Mouse (Mus musculus) kidney, postnatal 0 days (tissue): Measurements from ENCODE around the gene Ap1g2. TPM values are rescaled to one million over a fixed set of nuclear protein-coding genes. Genes with fewer than 3 reads are reported as not detected.

Experiments used
- ATAC-seq: fragments of 200-750 bp; cut with Nextera tagmentation; replicated peaks from 2 replicates; pipeline ENCODE4 v1.8.0; 2017; ENCODE audit warnings: low read depth, moderate number of reproducible peaks, moderate TSS enrichment, moderate library complexity; ENCODE audit not compliant: low FRiP score
- DNase-seq: peaks from one replicate; pipeline ENCODE4 v3.0.0-alpha.2; 2016; ENCODE audit warnings: low spot score
- H3K27ac ChIP-seq: fragments of 300-500 bp; sonication (generic); 2 replicates; pipeline ENCODE4 v1.5.1; 2014; ENCODE audit warnings: mild to moderate bottlenecking
- H3K27me3 ChIP-seq: fragments of 300-500 bp; sonication (generic); 2 replicates; pipeline ENCODE4 v1.6.1; 2014; ENCODE audit warnings: low read length, mixed read lengths; ENCODE audit not compliant: insufficient read depth
- H3K36me3 ChIP-seq: fragments of 300-500 bp; sonication (generic); 2 replicates; pipeline ENCODE4 v1.6.1; 2014; ENCODE audit warnings: low read length, mixed read lengths; ENCODE audit not compliant: insufficient read depth
- H3K4me1 ChIP-seq: fragments of 300-500 bp; sonication (generic); replicated peaks from 2 replicates; pipeline ENCODE4 v1.6.1; 2014; ENCODE audit warnings: antibody characterized with exemption, low read length, mixed read lengths; ENCODE audit not compliant: insufficient read depth
- H3K4me2 ChIP-seq: fragments of 300-500 bp; sonication (generic); 2 replicates; pipeline ENCODE4 v1.6.1; 2014; ENCODE audit warnings: mild to moderate bottlenecking, low read length, moderate library complexity, mixed read lengths
- H3K4me3 ChIP-seq: fragments of 300-500 bp; sonication (generic); replicated peaks from 2 replicates; pipeline ENCODE4 v1.5.1; 2014; ENCODE audit warnings: low read depth, low read length
- H3K9ac ChIP-seq: fragments of 300-500 bp; sonication (generic); 2 replicates; pipeline ENCODE4 v1.6.1; 2014; ENCODE audit warnings: low read depth, low read length
- H3K9me3 ChIP-seq: fragments of 300-500 bp; sonication (generic); replicated peaks from 2 replicates; pipeline ENCODE4 v1.6.1; 2016; ENCODE audit warnings: low read length, inconsistent platforms, mixed read lengths
- CTCF ChIP-seq: IDR thresholded peaks from 2 replicates; pipeline ENCODE4 v1.5.1; 2016; ENCODE audit warnings: antibody characterized with exemption, low read depth, mild to moderate bottlenecking, moderate library complexity
- WGBS: fragments of 180-500 bp; shearing (Covaris S2); extraction: QIAGEN DNeasy Blood & Tissue Kit; methylation state at CpG from one replicate; pipeline ENCODE4 v1.1.7; 2014; 5-methylcytosine and 5-hydroxymethylcytosine counted together
- polyA plus RNA-seq: library from polyadenylated mRNA; unstranded; fragments of >200 nt; fragmentation: Nextera tagmentation; extraction: Ambion mirVana; gene quantifications from 2 replicates; pipeline ENCODE4 v1.2.1, GENCODE M21; 2015

Gene Ap1g2
- polyA plus RNA-seq, 1 experiment from 2014 or later: 15.8 TPM

DNA sequence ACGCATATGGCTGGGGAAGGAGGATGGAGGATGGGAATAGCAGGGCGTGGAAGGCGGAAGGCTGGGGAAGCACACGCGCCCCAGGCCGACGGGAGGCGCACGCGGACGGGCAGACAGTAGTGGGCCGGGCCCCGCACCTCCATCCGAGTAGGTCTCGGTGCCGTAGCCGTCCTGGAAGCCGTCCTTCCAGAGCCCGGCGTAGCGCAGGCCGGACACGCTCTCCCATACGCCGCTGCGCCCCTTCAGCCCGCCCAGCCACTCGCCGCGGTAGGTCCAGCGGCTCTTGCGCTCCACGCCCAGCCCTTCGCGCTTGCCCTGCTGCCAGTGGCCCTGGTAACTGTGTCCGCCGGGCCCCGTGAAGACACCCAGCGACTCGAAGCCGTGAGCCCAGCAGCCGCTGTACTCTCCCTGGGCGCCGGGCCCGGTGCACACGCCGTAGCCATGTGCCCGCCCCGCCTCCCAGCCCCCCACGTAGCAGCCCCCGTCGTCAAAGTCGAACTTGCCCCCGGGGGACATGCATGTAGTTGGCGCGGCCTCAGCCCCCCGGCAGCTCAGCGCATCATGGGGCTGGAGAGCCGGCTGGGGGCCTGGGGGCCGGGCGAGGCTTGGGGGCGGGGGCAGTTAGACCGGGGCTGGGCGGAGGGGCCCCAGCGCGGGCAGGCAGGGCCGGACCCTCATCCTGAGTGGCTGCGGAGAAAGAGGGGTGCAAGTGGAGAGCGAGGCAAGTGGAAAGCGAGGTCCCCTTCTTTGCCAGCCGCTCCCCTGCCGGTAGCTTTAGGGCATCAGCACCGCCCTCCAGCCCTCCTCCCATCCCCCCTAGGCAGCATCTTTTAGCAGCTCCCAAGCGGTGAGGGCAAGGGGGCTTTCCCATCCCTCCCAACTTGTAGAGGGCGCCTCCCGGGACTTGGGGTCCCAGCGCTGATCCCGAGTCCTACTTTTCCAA lies 8.6 kb upstream of the Ap1g2 start:
- Histone ChIP-seq H3K4me1 (peaks cover 13% of the 10 kb centered on the region; the same call in 1 of the 2 replicates), H3K9me3 (no peaks in the 10 kb centered on the region), H3K27me3 (peaks cover 27% of the 10 kb centered on the region), H3K27ac (no peak overlapping the region), H3K36me3 (no peaks in the 10 kb centered on the region), H3K9ac (peak overlapping the region; percentile 50), H3K4me2 (peak overlapping the region; percentile 99), H3K4me3 (peak overlapping the region; percentile 54)
- peak; percentile 21; the same call in 1 of the 2 replicates for TF ChIP-seq CTCF
- DNase-seq (peak; percentile 68), ATAC-seq (peak; percentile 65)
- under 1% methylated on average over 75 of the region's 78 CpGs for WGBS

GRCm38 (mm10) chr14:55113975-55114645 lies 7.7 kb upstream of the Ap1g2 start:
- DNase-seq (no peak), ATAC-seq (0 out of 2 replicates have a peak, but pooled peaks have one; percentile 3)
- H3K27me3 ChIP-seq: peaks cover 34% of the 10 kb centered on the region
- peak overlapping the region; percentile 54; the same call in 1 of the 2 replicates for H3K4me3 ChIP-seq
- H3K4me2 ChIP-seq: peak overlapping the region; percentile 99
- no peaks in the 10 kb centered on the region for H3K9me3 ChIP-seq
- no peaks in the 10 kb centered on the region for H3K36me3 ChIP-seq
- WGBS: 16% methylated on average over 26 of the region's 26 CpGs
- peak; percentile 57 for TF ChIP-seq CTCF
- no peak overlapping the region for H3K9ac ChIP-seq
- peaks cover 16% of the 10 kb centered on the region; the same call in 1 of the 2 replicates for H3K4me1 ChIP-seq
- no peak overlapping the region for H3K27ac ChIP-seq

DNA sequence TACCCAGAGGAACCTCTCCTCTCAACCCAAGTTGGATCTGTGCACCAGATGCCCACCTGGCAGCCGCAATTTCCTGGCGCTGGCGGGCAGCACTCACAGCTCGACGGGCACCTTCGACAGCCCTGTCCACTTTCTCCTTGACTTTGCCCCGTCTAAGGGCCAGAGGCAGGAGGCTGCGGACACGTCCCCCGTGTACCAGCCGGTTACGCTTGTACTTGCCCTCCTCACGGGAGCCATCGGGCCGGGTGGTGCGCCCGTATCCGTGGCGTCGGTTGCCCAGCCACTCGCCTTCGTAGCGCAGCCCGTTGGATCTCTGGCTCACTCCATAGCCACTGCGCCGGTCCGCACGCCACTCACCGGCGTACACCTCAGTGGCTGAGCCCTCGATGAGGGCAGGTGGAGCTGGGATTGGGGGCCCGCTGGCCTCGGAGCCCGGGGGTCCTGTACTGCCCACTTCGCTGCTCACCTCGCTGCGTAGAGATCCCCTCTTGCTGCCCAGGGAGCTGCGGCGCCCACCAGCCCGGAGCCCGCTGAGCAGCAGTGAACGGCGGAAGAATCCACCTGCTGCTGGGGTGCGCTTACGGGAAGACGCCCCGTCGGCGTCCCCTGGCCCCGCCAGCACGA lies 7.1 kb upstream of the Ap1g2 start:
- no peaks in the 10 kb centered on the region for H3K9me3 ChIP-seq
- DNase-seq (no peak), ATAC-seq (no peak)
- no peak overlapping the region for H3K9ac ChIP-seq
- no peaks in the 10 kb centered on the region for H3K36me3 ChIP-seq
- H3K4me2 ChIP-seq: 0 out of 2 replicates have a peak overlapping the region, but pooled peaks have one; percentile 99
- H3K27me3 ChIP-seq: peaks cover 35% of the 10 kb centered on the region
- H3K4me1 ChIP-seq: peaks cover 16% of the 10 kb centered on the region; the same call in 1 of the 2 replicates
- TF ChIP-seq CTCF: no peak
- no peak overlapping the region for H3K27ac ChIP-seq
- WGBS: 76% methylated on average over 51 of the region's 51 CpGs
- H3K4me3 ChIP-seq: no peak overlapping the region

DNA sequence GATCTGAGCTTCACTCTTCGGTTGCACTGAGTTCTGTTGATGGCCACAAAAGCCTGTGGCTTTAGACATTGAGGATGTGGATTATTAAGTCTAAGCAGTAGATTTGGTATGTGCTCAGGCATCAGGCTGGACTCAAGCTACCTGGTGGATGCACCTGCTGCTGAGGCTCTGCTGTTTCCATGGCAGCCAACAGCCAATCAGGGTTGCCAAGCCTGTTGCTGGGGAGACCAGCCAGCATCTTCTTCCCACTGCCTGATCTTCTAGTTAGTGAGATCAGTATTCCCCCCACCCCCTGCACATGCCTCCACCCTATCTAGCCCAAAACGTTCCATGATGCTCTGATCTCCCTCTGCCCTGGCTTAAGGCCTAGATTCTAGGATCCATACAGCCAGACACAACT lies 5.3 kb upstream of the Ap1g2 start:
- no peak for ATAC-seq
- H3K27me3 ChIP-seq: peaks cover 35% of the 10 kb centered on the region

DNA sequence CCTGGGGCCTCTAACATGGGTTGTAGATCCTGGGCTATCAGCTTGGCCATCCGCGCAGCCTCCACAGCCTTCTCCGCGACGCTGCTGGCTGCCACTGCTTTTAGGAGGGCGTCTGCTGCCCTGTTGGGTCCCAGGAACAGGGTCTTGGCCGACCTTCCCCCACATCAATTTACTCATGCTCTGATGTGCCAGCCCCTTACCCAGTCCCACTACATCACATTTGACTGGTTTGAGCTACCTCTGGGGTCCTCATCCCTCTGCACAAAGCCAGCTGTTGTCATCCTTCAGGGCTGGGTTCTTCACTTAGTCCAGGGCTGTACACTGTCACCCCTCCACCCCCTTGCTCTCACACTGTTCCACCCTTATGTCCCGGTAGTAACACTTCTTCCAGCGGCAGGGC lies 3.7 kb upstream of the Ap1g2 start:
- Histone ChIP-seq H3K9me3 (no peaks in the 10 kb centered on the region), H3K27ac (no peak overlapping the region), H3K9ac (no peak overlapping the region), H3K4me2 (no peak overlapping the region), H3K36me3 (no peaks in the 10 kb centered on the region), H3K4me3 (no peak overlapping the region), H3K27me3 (peaks cover 28% of the 10 kb centered on the region), H3K4me1 (peaks cover 12% of the 10 kb centered on the region; the same call in 1 of the 2 replicates)
- WGBS: 38% methylated on average over 9 of the region's 9 CpGs
- ATAC-seq (no peak), DNase-seq (no peak)
- TF ChIP-seq CTCF: no peak

More for the DNA sequence above, 5.3 kb upstream of the Ap1g2 start:
- Histone ChIP-seq H3K9ac (no peak overlapping the region), H3K36me3 (no peaks in the 10 kb centered on the region), H3K4me3 (no peak overlapping the region), H3K4me2 (no peak overlapping the region), H3K4me1 (peaks cover 16% of the 10 kb centered on the region; the same call in 1 of the 2 replicates), H3K27ac (no peak overlapping the region), H3K9me3 (no peaks in the 10 kb centered on the region)
- no peak for TF ChIP-seq CTCF
- no peak for DNase-seq
- WGBS: 83% methylated on average over 2 of the region's 2 CpGs
